Mouse (Mus musculus) CH12.LX (cell line): ENCODE data around the gene Gna15. TPM values are rescaled to one million over a fixed set of nuclear protein-coding genes. Genes with fewer than 3 reads are reported as not detected.

Experiments
- DNase-seq: peaks from one replicate; pipeline ENCODE4 v3.0.0-alpha.2; 2013; ENCODE audit errors: extremely low read depth
- H3K27ac ChIP-seq: 2 replicates; pipeline ENCODE4 v1.5.1; 2012; ENCODE audit warnings: low read depth, mild to moderate bottlenecking, control low read depth, moderate library complexity; ENCODE audit not compliant: insufficient read depth
- H3K27me3 ChIP-seq: replicated peaks from 2 replicates; pipeline ENCODE3; 2012; ENCODE audit warnings: inconsistent platforms
- H3K36me3 ChIP-seq, 2 experiments: replicated peaks in 1 of 2; 2 replicates each; pipeline versions ENCODE3 to v1.6.1; 2012; ENCODE audit warnings: inconsistent platforms in 1 of 2, low read length in 1 of 2, mild to moderate bottlenecking in 1 of 2, mixed read lengths in 1 of 2, moderate library complexity in 1 of 2; ENCODE audit not compliant: control insufficient read depth in 1 of 2, insufficient read depth in 1 of 2
- H3K4me1 ChIP-seq, 2 experiments: 2 replicates each; pipeline ENCODE4 v1.6.1; 2012; ENCODE audit warnings: inconsistent platforms in 1 of 2, moderate library complexity in 1 of 2; ENCODE audit not compliant: insufficient read depth in 2 of 2, control insufficient read depth in 1 of 2
- H3K4me2 ChIP-seq: 2 replicates; pipeline ENCODE4 v1.6.1; 2012; ENCODE audit warnings: low read depth, mild to moderate bottlenecking, control low read depth; ENCODE audit not compliant: poor library complexity, insufficient read depth, severe bottlenecking
- H3K4me3 ChIP-seq, 3 experiments: fragments of 150-350 bp in 1 of 3; sonication (generic) in 1 of 3; replicated peaks in 1 of 3; 2 replicates each; pipeline versions ENCODE3 to v1.5.1; 2011 to 2012; ENCODE audit warnings: low read depth in 2 of 3, low read length in 2 of 3, mild to moderate bottlenecking in 2 of 3, moderate library complexity in 2 of 3, control low read depth in 1 of 3, improper control_type of control experiment in 1 of 3, inconsistent platforms in 1 of 3, mixed read lengths in 1 of 3; ENCODE audit not compliant: poor library complexity in 1 of 3
- H3K79me2 ChIP-seq: replicated peaks from 2 replicates; pipeline ENCODE4 v1.6.1; 2012; ENCODE audit warnings: mild to moderate bottlenecking, moderate library complexity; ENCODE audit not compliant: control insufficient read depth, poor library complexity, insufficient read depth, severe bottlenecking; ENCODE audit errors: extremely low read depth
- H3K9ac ChIP-seq: 2 replicates; pipeline ENCODE4 v1.6.1; 2012; ENCODE audit warnings: low read depth, mild to moderate bottlenecking, control low read depth, moderate library complexity; ENCODE audit not compliant: insufficient read depth
- H3K9me3 ChIP-seq: replicated peaks from 2 replicates; pipeline ENCODE3; 2012; ENCODE audit warnings: low read length, inconsistent platforms, mixed read lengths
- BHLHE40 ChIP-seq: IDR thresholded peaks from 2 replicates; pipeline ENCODE4 v1.6.1; 2011; ENCODE audit warnings: mild to moderate bottlenecking, low read depth, low read length, improper control_type of control experiment
- CHD1 ChIP-seq: IDR thresholded peaks from 2 replicates; pipeline ENCODE4 v1.6.1; 2012; ENCODE audit warnings: low read depth, low read length, improper control_type of control experiment, inconsistent platforms
- CHD2 ChIP-seq: IDR thresholded peaks from 2 replicates; pipeline ENCODE4 v1.6.1; 2011; ENCODE audit warnings: low read length, improper control_type of control experiment
- E2F4 ChIP-seq: IDR thresholded peaks from 2 replicates; pipeline ENCODE4 v1.6.1; 2011; ENCODE audit warnings: low read depth, low read length, improper control_type of control experiment; ENCODE audit not compliant: insufficient replicate concordance
- ELF1 ChIP-seq: IDR thresholded peaks from 2 replicates; pipeline ENCODE4 v1.6.1; 2014; ENCODE audit warnings: low read depth, mild to moderate bottlenecking, inconsistent platforms, low read length, improper control_type of control experiment
- EP300 ChIP-seq: IDR thresholded peaks from 2 replicates; pipeline ENCODE4 v1.6.1; 2011; ENCODE audit warnings: low read length, improper control_type of control experiment
- GABPA ChIP-seq: IDR thresholded peaks from 2 replicates; pipeline ENCODE4 v1.6.1; 2012; ENCODE audit warnings: low read depth, low read length, improper control_type of control experiment, inconsistent platforms; ENCODE audit not compliant: insufficient replicate concordance
- IRF4 ChIP-seq: IDR thresholded peaks from 2 replicates; pipeline ENCODE4 v1.6.1; 2014; ENCODE audit warnings: low read depth, mild to moderate bottlenecking, inconsistent platforms, low read length, improper control_type of control experiment
- JUN ChIP-seq: IDR thresholded peaks from 2 replicates; pipeline ENCODE4 v1.6.1; 2011; ENCODE audit warnings: low read depth, mild to moderate bottlenecking, low read length, improper control_type of control experiment, moderate library complexity; ENCODE audit not compliant: insufficient read depth
- MAFK ChIP-seq: IDR thresholded peaks from 2 replicates; pipeline ENCODE4 v1.6.1; 2011; ENCODE audit warnings: low read length, improper control_type of control experiment; ENCODE audit not compliant: insufficient replicate concordance
- MAX ChIP-seq: IDR thresholded peaks from 2 replicates; pipeline ENCODE4 v1.6.1; 2011; ENCODE audit warnings: low read length, improper control_type of control experiment
- MAZ ChIP-seq: IDR thresholded peaks from 2 replicates; pipeline ENCODE4 v1.6.1; 2012; ENCODE audit warnings: low read depth, mild to moderate bottlenecking, inconsistent platforms, low read length, improper control_type of control experiment, moderate library complexity
- MEF2A ChIP-seq: IDR thresholded peaks from 2 replicates; pipeline ENCODE4 v1.6.1; 2014; ENCODE audit warnings: low read depth, mild to moderate bottlenecking, inconsistent platforms, low read length, improper control_type of control experiment, borderline replicate concordance
- MXI1 ChIP-seq: IDR thresholded peaks from 2 replicates; pipeline ENCODE4 v1.6.1; 2011; ENCODE audit warnings: mild to moderate bottlenecking, low read depth, low read length, improper control_type of control experiment
- MYC ChIP-seq: IDR thresholded peaks from 2 replicates; pipeline ENCODE4 v1.6.1; 2011; ENCODE audit warnings: low read depth, mild to moderate bottlenecking, improper control_type of control experiment, low read length
- NELFE ChIP-seq: IDR thresholded peaks from 2 replicates; pipeline ENCODE4 v1.6.1; 2011; ENCODE audit warnings: low read depth, low read length, improper control_type of control experiment
- NRF1 ChIP-seq: IDR thresholded peaks from 2 replicates; pipeline ENCODE4 v1.6.1; 2014; ENCODE audit warnings: low read depth, mild to moderate bottlenecking, inconsistent platforms, low read length, improper control_type of control experiment, moderate library complexity
- POLR2A ChIP-seq: IDR thresholded peaks from 2 replicates; pipeline ENCODE4 v1.6.1; 2011; ENCODE audit warnings: low read depth, mild to moderate bottlenecking, improper control_type of control experiment, low read length
- POLR2AphosphoS2 ChIP-seq: IDR thresholded peaks from 2 replicates; pipeline ENCODE4 v1.6.1; 2011; ENCODE audit warnings: low read depth, low read length, improper control_type of control experiment
- RAD21 ChIP-seq: IDR thresholded peaks from 2 replicates; pipeline ENCODE4 v1.6.1; 2011; ENCODE audit warnings: low read depth, mild to moderate bottlenecking, low read length, improper control_type of control experiment, moderate library complexity
- RCOR1 ChIP-seq: conservative IDR thresholded peaks from 2 replicates; pipeline ENCODE4 v1.6.1; 2012; ENCODE audit warnings: low read depth, mild to moderate bottlenecking, inconsistent platforms, low read length, improper control_type of control experiment
- SIN3A ChIP-seq: IDR thresholded peaks from 2 replicates; pipeline ENCODE4 v1.6.1; 2012; ENCODE audit warnings: low read length, improper control_type of control experiment, inconsistent platforms
- SMC3 ChIP-seq: IDR thresholded peaks from 2 replicates; pipeline ENCODE4 v1.6.1; 2011; ENCODE audit warnings: low read depth, low read length, improper control_type of control experiment
- TBP ChIP-seq: conservative IDR thresholded peaks from 2 replicates; pipeline ENCODE4 v1.6.1; 2011; ENCODE audit warnings: low read depth, low read length, improper control_type of control experiment
- TCF12 ChIP-seq: IDR thresholded peaks from 2 replicates; pipeline ENCODE4 v1.6.1; 2014; ENCODE audit warnings: low read depth, mild to moderate bottlenecking, inconsistent platforms, low read length, improper control_type of control experiment
- USF1 ChIP-seq: IDR thresholded peaks from 2 replicates; pipeline ENCODE4 v1.6.1; 2014; ENCODE audit warnings: low read depth, mild to moderate bottlenecking, inconsistent platforms, low read length, improper control_type of control experiment
- USF2 ChIP-seq: conservative IDR thresholded peaks from 2 replicates; pipeline ENCODE4 v1.6.1; 2011; ENCODE audit warnings: low read depth, low read length, improper control_type of control experiment
- ZKSCAN1 ChIP-seq: IDR thresholded peaks from 2 replicates; pipeline ENCODE4 v1.6.1; 2012; ENCODE audit warnings: low read depth, inconsistent platforms, low read length, improper control_type of control experiment, borderline replicate concordance
- ZNF384 ChIP-seq: IDR thresholded peaks from 2 replicates; pipeline ENCODE4 v1.6.1; 2012; ENCODE audit warnings: low read depth, low read length, improper control_type of control experiment, inconsistent platforms
- dilution Hi-C: fragments of 300-500 bp; cut with MboI; formaldehyde crosslinking; loops from 2 replicates; pipeline ENCODE4 v1.14.3; 2020; ENCODE audit warnings: low sequenced_read_pairs; ENCODE audit not compliant: extremely low pct_unique_long_range_greater_than_20kb, extremely low pct_ligation_motif_present
- in situ Hi-C: fragments of 300-500 bp; cut with MboI; formaldehyde crosslinking; loops from 3 replicates; pipeline ENCODE4 v1.14.3; 2019; ENCODE audit warnings: low sequenced_read_pairs, low pct_ligation_motif_present, low pct_unique_long_range_greater_than_20kb, mixed read lengths
- polyA plus RNA-seq: library from polyadenylated mRNA; unstranded; fragments of >175 nt; gene quantifications from 2 replicates; pipeline ENCODE4 v1.2.1, GENCODE M21; 2012; ENCODE audit warnings: low read depth; ENCODE audit not compliant: insufficient read length
- total RNA-seq, 2 experiments: library from RNA; depleted of rRNA; stranded (reverse); fragments of 300-350 nt in 1 of 2; fragments of >200 nt in 1 of 2; gene quantifications; 2 replicates each; pipeline ENCODE4 v1.2.3; 2012 to 2014

Gene Gna15
- total and polyA plus RNA-seq, 3 experiments = 5.2 to 10.0 (median 5.2) TPM

GRCm38 (mm10) chr10:81456983-81457563 lies 67.0 kb downstream of the Gna15 start:
- TF ChIP-seq CHD2 = no peak
- TF ChIP-seq MAZ = no peak
- no peak for TF ChIP-seq ZNF384
- TF ChIP-seq POLR2AphosphoS2 = no peak
- TF ChIP-seq BHLHE40 = no peak
- TF ChIP-seq NRF1 = no peak
- TF ChIP-seq POLR2A = no peak
- no peak for TF ChIP-seq ZKSCAN1
- TF ChIP-seq EP300 = no peak
- TF ChIP-seq RCOR1 = no peak
- no peak for TF ChIP-seq TBP
- no peak for TF ChIP-seq MEF2A
- no peak for TF ChIP-seq MXI1
- no peak for TF ChIP-seq IRF4
- no peak for TF ChIP-seq SMC3
- no peak for TF ChIP-seq NELFE
- no peak for TF ChIP-seq RAD21
- TF ChIP-seq USF2 = no peak
- TF ChIP-seq ELF1 = no peak
- TF ChIP-seq MAX = no peak
- Histone ChIP-seq H3K79me2 (no peaks in the 10 kb centered on the region), H3K4me3 (no peak overlapping the region), H3K27ac (no peak overlapping the region), H3K4me2 (no peak overlapping the region), H3K9ac (no peak overlapping the region), H3K27me3 (peaks cover 91% of the 10 kb centered on the region), H3K36me3 (no peaks in the 10 kb centered on the region), H3K9me3 (no peaks in the 10 kb centered on the region), H3K4me1 (peaks cover 2% of the 10 kb centered on the region in 2 experiments; a peak in 2 of 4 replicates)
- DNase-seq = no peak
- dilution Hi-C loops = no loop called here
- in situ Hi-C loops = no loop called here

GRCm38 (mm10) chr10:81455181-81455895 lies 68.7 kb downstream of the Gna15 start, which contains the start of gene Nfic:
TSS of gene Nfic (minus strand) at chr10:81455635.
- H3K4me2 ChIP-seq = no peak within 1 kb of the TSS
- TF ChIP-seq MYC (no peak), GABPA (no peak), CHD1 (no peak), BHLHE40 (no peak), MAFK (no peak), RAD21 (no peak), E2F4 (no peak), USF1 (no peak), SMC3 (no peak), SIN3A (no peak), POLR2A (no peak), TCF12 (no peak), ZNF384 (no peak), JUN (no peak), USF2 (no peak), CHD2 (no peak), TBP (no peak), POLR2AphosphoS2 (no peak)
- TF ChIP-seq, all 38 proteins: peak for 0
- Histone ChIP-seq H3K4me1 (peaks cover 0 to under 1% of the 10 kb centered on the region in 2 experiments; a peak in 1 of 4 replicates), H3K79me2 (no peaks in the 10 kb centered on the region), H3K4me3 (no peak within 1 kb of the TSS), H3K27ac (no peak within 1 kb of the TSS), H3K9ac (no peak within 1 kb of the TSS), H3K27me3 (peaks cover 90% of the 10 kb centered on the region), H3K36me3 (no peaks in the 10 kb centered on the region), H3K9me3 (no peaks in the 10 kb centered on the region)
- DNase-seq = no peak
- dilution Hi-C loops = no loop called here
- in situ Hi-C loops = no loop called here
